Mouse (Mus musculus): ENCODE data around the gene Lysmd4. TPM values are rescaled to one million over a fixed set of nuclear protein-coding genes. Genes with fewer than 3 reads are reported as not detected.

Lysmd4 gene
- polyA plus RNA-seq (2012; ENCODE audit: insufficient read depth, insufficient read length, missing spikeins) = 5.0 and 5.6 TPM in 2 replicates

DNA sequence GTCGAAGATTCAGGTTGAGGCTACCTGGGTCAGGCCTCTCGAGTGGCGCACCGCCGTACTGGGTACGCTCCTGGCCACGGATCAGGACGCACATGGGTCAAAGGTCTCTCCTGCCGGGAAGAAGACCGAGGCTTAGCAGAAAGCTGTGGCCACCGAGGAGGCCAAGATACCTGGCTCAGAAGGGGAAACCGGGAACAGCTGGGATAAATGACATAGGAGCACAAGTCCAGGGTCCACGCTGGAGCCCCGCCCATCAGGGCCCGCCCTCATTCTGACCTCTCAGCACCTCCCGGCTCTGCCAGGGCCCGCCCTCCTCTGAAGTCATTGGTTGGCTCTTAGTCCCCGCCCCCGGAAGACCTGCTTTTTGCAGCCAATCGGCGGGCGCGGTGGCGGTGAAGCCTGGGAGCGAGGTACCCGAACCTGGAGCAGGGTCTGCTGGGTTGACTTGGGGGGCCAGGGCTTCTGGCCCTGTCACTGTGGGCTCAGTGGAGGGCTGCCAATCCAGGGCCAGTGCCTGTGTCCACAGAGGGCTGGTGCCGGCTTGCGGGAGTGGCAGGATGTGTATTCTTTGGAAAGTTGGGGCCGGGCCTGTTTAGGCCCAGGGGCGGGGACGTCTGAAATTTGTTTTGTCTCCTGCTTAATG is at the start of gene Lysmd4:
TSS of gene Lysmd4 (plus strand) at position 325 of the 643 bp plus-strand sequence.
- peak within 1 kb of the TSS; percentile 76 for H3K4me3 ChIP-seq (ENCODE audit: insufficient read depth, low read length)
- TF ChIP-seq POLR2A (IDR thresholded peaks at IDR 0.05; ENCODE audit: borderline replicate concordance, low read depth, low read length) (no peak), CTCF (IDR thresholded peaks at IDR 0.05; ENCODE audit: low read depth, low read length) (no peak)
- no peak within 1 kb of the TSS for H3K27ac ChIP-seq (ENCODE audit: insufficient read depth, low read depth, low read length)
- H3K4me1 ChIP-seq (ENCODE audit: control insufficient read depth, insufficient read depth, low read length) = peaks cover 7% of the 10 kb centered on the region

DNA sequence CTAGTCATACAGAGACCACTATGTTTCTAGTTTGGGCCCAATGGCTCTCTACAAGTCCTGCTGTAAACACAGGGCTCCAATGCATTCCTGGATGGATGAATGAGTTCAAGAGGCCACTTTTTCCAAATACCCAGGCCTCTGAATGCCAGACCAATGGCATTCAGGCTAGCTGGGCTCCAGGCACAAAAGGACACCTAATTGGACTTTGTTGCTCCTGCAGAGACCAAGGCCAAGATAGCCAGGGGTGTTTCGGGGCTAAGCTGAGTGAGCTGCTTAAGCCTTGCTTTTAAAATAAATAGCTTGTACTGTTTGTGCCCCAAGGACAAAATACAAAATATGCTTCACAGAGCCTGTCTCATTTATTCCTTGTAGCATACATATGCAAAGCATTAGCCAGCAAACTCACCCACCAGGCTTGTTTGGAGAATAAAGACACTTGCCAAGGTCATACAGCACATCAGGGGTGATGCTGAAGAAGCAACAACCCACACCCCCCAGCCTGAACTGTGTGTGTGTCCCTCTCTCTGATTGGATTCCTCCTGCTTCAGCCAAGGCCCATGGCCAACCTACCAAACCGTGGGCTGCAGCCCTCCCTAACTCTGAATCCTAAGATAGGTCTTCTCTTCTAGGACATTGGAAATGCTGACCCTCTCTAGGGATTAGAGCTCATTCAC is 48.7 kb upstream of the Lysmd4 start:
- Histone ChIP-seq H3K4me3 (ENCODE audit: insufficient read depth, low read length) (no peak overlapping the region), H3K27ac (ENCODE audit: insufficient read depth, low read depth, low read length) (no peak overlapping the region), H3K4me1 (ENCODE audit: control insufficient read depth, insufficient read depth, low read length) (no peaks in the 10 kb centered on the region)
- TF ChIP-seq POLR2A (IDR thresholded peaks at IDR 0.05; ENCODE audit: borderline replicate concordance, low read depth, low read length) = no peak
- TF ChIP-seq CTCF (IDR thresholded peaks at IDR 0.05; ENCODE audit: low read depth, low read length) = no peak

DNA sequence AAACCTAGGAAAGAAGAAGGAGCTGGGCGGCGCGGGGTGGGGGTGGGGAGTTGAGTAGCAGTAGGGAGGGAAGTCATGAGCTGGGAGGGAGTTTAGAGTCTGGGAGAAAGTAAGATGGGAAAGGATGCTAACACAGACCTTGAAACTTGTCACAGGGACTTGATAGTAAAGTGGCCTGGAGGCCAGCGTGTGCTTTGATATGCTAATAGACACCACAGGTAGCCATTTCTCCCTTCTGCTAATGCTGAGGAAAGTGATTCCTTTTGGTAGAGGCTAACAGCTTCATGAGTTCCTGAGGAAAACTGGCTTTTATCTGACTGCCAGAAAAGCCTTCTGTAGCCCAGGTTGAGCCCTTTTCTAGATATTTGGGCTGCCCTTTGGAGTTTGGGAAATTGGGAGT is 38.6 kb upstream of the Lysmd4 start:
- TF ChIP-seq POLR2A (IDR thresholded peaks at IDR 0.05; ENCODE audit: borderline replicate concordance, low read depth, low read length) = no peak
- TF ChIP-seq CTCF (IDR thresholded peaks at IDR 0.05; ENCODE audit: low read depth, low read length) = no peak
- no peaks in the 10 kb centered on the region for H3K4me1 ChIP-seq (ENCODE audit: control insufficient read depth, insufficient read depth, low read length)
- no peak overlapping the region for H3K4me3 ChIP-seq (ENCODE audit: insufficient read depth, low read length)
- H3K27ac ChIP-seq (ENCODE audit: insufficient read depth, low read depth, low read length) = no peak overlapping the region

- H3K27ac ChIP-seq (ENCODE audit: insufficient read depth, low read depth, low read length) = no peak overlapping the region
- H3K4me1 ChIP-seq (ENCODE audit: control insufficient read depth, insufficient read depth, low read length) = no peaks in the 10 kb centered on the region
- H3K4me3 ChIP-seq (ENCODE audit: insufficient read depth, low read length) = no peak overlapping the region
- TF ChIP-seq CTCF (IDR thresholded peaks at IDR 0.05; ENCODE audit: low read depth, low read length) (peak; percentile 81), POLR2A (IDR thresholded peaks at IDR 0.05; ENCODE audit: borderline replicate concordance, low read depth, low read length) (no peak)
Measured at GRCm38 (mm10) chr7:67199412-67199811, 22.9 kb upstream of the Lysmd4 start.

DNA sequence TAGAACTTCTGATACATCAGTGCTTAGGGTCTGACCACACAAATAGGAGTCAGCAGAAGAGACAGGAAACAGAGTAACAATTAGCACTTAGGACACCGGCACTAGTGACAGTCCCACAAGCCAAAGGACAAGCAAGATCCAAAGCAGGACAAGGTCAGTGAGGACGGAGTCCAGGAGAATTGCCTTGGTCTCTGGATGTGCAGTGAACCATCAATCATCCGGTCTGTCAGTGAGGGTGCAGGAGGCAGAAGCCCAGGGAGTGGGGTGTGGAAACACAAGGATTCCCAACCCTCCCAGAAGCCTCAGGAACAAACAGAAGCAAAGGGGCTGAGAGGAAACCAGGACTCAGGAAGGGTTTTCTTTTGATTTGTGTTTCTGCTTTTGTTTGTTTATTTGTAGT is 18.7 kb upstream of the Lysmd4 start:
- TF ChIP-seq CTCF (IDR thresholded peaks at IDR 0.05; ENCODE audit: low read depth, low read length) (no peak), POLR2A (IDR thresholded peaks at IDR 0.05; ENCODE audit: borderline replicate concordance, low read depth, low read length) (no peak)
- H3K4me1 ChIP-seq (ENCODE audit: control insufficient read depth, insufficient read depth, low read length) = no peaks in the 10 kb centered on the region

DNA sequence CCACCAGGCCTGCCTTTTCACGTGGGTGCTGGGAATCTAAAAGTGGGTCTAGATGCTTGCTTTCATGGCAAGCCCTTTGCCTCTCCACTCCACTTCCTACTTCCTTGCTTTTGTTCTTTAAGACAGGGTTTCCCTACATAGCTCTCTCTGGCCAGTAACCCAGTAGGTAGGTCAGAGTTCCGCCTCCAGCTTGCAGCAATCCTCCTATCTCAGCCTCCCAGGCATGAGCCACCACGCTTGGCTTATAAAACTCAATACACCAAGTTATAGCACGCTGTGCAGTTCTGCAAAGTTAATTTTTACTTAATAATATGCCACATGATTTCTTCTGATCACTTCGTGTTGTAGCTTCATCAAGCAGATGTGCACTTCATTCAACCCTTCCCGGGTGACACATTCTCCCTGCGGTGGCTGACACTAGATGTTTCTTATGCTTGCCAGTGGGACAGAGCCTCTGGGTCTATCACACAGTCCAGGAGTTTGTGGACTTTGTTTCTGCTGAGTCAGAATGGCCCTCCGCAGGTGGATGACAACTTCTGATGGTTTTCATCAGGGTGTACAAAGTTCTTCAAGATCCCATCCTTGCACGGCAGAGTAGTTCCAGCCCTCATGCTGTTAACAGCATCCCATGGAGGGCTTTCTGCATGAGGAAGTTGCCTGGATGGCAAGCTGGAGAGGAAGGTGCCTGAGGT is 16.5 kb upstream of the Lysmd4 start:
- H3K4me3 ChIP-seq (ENCODE audit: insufficient read depth, low read length) = no peak overlapping the region
- H3K27ac ChIP-seq (ENCODE audit: insufficient read depth, low read depth, low read length) = no peak overlapping the region
- TF ChIP-seq CTCF (IDR thresholded peaks at IDR 0.05; ENCODE audit: low read depth, low read length) (no peak), POLR2A (IDR thresholded peaks at IDR 0.05; ENCODE audit: borderline replicate concordance, low read depth, low read length) (no peak)
- H3K4me1 ChIP-seq (ENCODE audit: control insufficient read depth, insufficient read depth, low read length) = no peaks in the 10 kb centered on the region

More for the DNA sequence above, 18.7 kb upstream of the Lysmd4 start:
- Histone ChIP-seq H3K4me3 (ENCODE audit: insufficient read depth, low read length) (no peak overlapping the region), H3K27ac (ENCODE audit: insufficient read depth, low read depth, low read length) (no peak overlapping the region)

DNA sequence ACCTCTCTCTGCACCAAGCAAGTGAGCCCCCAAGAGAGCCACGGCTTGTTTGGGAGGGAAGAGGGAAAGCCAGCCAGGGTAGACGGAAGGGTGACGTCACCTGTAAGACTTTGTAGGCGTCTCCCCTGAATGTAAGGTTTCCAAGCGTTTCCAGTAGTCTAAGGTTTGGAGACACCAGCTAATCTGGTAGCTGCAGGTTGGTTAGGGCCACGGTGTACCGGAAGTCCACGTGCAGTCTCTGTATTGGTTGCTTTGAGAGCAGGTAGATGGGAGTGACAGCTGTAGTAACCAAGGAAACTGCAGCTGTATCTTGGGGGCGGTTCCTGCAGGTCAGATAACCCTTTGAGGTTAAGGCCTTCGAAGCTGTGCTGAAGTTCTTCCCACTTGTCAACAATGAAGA is 15.8 kb upstream of the Lysmd4 start:
- H3K4me1 ChIP-seq (ENCODE audit: control insufficient read depth, insufficient read depth, low read length) = no peaks in the 10 kb centered on the region
- H3K27ac ChIP-seq (ENCODE audit: insufficient read depth, low read depth, low read length) = no peak overlapping the region
- no peak overlapping the region for H3K4me3 ChIP-seq (ENCODE audit: insufficient read depth, low read length)
- TF ChIP-seq POLR2A (IDR thresholded peaks at IDR 0.05; ENCODE audit: borderline replicate concordance, low read depth, low read length) = no peak
- TF ChIP-seq CTCF (IDR thresholded peaks at IDR 0.05; ENCODE audit: low read depth, low read length) = no peak

DNA sequence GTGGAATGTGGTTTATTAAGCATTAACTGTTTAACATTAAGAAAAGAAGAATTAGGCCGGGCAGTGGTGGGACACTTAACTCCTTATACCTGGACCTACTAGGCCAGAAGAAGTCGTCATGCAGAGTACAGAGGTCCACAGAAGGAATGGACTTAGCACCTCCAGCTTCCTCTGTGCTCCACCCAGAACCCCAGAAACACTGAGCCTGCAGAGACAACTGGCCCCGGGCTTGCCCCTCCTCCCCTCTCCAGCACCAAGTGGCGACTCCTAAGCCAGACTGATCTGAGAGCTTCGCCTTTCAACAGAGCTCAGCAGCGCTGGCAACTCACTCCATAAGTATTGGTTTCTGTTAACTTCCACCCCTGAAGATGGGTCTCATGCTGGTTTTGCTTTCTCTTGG is 14.6 kb upstream of the Lysmd4 start:
- Histone ChIP-seq H3K27ac (ENCODE audit: insufficient read depth, low read depth, low read length) (no peak overlapping the region), H3K4me1 (ENCODE audit: control insufficient read depth, insufficient read depth, low read length) (no peaks in the 10 kb centered on the region), H3K4me3 (ENCODE audit: insufficient read depth, low read length) (no peak overlapping the region)
- TF ChIP-seq POLR2A (IDR thresholded peaks at IDR 0.05; ENCODE audit: borderline replicate concordance, low read depth, low read length) (no peak), CTCF (IDR thresholded peaks at IDR 0.05; ENCODE audit: low read depth, low read length) (no peak)

GRCm38 (mm10) chr7:67208317-67208716 is 14.0 kb upstream of the Lysmd4 start:
- Histone ChIP-seq H3K27ac (ENCODE audit: insufficient read depth, low read depth, low read length) (no peak overlapping the region), H3K4me3 (ENCODE audit: insufficient read depth, low read length) (no peak overlapping the region), H3K4me1 (ENCODE audit: control insufficient read depth, insufficient read depth, low read length) (no peaks in the 10 kb centered on the region)
- TF ChIP-seq POLR2A (IDR thresholded peaks at IDR 0.05; ENCODE audit: borderline replicate concordance, low read depth, low read length) (no peak), CTCF (IDR thresholded peaks at IDR 0.05; ENCODE audit: low read depth, low read length) (no peak)

Measured in bone marrow macrophage, adult 2 months (primary cell).